Mouse (Mus musculus) thymus, adult 2 months (tissue): ENCODE measurements at regions not wholly inside any gene's neighbourhood (a gene's known extent, or its start where the extent isn't known, plus 50 kb on each side); places are given as distances from the start of the nearest gene placed in this dataset.

Experiments
- CTCF ChIP-seq: fragments of 200-500 bp; IDR thresholded peaks from 2 replicates; pipeline ENCODE4 v1.5.1; 2012; ENCODE audit warnings: mild to moderate bottlenecking, control low read depth, low read length, moderate library complexity, borderline replicate concordance; ENCODE audit not compliant: control insufficient read depth, poor library complexity, insufficient read depth; ENCODE audit errors: extremely low read depth
- POLR2A ChIP-seq: fragments of 200-500 bp; IDR thresholded peaks from 2 replicates; pipeline ENCODE4 v1.6.1; 2012; ENCODE audit warnings: mild to moderate bottlenecking, low read length, control low read depth, moderate library complexity; ENCODE audit not compliant: control insufficient read depth, poor library complexity, insufficient read depth; ENCODE audit errors: extremely low read depth

GRCm38 (mm10) chr13:44597666-44598065, 131.6 kb upstream of the Jarid2 start:
- TF ChIP-seq CTCF (no peak), POLR2A (no peak)
